Mouse (Mus musculus): Measurements from ENCODE around the gene Atp2b2.

GRCm38 (mm10) chr6:114076061-114076460 lies 33.6 kb upstream of the Atp2b2 start:
- no peak for TF ChIP-seq CTCF (IDR thresholded peaks at IDR 0.05; ENCODE audit: extremely low read depth, insufficient read depth, insufficient read length, insufficient replicate concordance)
- TF ChIP-seq POLR2A (IDR thresholded peaks at IDR 0.05; ENCODE audit: low read depth, low read length), result no peak
